Mouse (Mus musculus): ENCODE results near the gene Cyld. TPM values are rescaled to one million over a fixed set of nuclear protein-coding genes. Genes with fewer than 3 reads are reported as not detected.
"Not testable (repeated sequence)": the region's sequence is repeated elsewhere in the genome, so short reads cannot be mapped to it uniquely, and the experiment has no call there.

Gene Cyld
- total RNA-seq, 2 experiments from 2014 or later = 5.4 to 11.9 TPM

DNA sequence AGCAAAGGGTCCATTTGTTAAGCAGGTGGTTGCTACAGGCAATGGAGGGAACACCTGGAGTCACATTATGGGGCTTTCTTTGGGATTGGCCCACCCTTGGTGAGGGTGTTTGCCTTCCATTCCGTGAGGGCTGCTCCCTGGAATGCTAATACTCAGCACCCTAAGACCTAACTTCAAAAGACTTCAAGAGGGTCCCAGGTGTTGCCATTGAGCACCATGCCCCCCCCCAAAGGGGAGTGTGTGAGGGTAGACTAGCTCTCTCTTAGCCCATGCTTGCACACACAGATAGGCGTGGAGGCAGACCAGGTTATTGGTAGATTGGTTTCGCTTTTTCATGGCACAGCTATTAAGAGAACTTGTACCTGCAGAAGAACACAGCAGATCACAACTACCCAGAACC lies 83.3 kb downstream of the Cyld start:
- ATAC-seq (replicated peaks; ENCODE audit: low FRiP score, poor library complexity, severe bottlenecking) = no peak

DNA sequence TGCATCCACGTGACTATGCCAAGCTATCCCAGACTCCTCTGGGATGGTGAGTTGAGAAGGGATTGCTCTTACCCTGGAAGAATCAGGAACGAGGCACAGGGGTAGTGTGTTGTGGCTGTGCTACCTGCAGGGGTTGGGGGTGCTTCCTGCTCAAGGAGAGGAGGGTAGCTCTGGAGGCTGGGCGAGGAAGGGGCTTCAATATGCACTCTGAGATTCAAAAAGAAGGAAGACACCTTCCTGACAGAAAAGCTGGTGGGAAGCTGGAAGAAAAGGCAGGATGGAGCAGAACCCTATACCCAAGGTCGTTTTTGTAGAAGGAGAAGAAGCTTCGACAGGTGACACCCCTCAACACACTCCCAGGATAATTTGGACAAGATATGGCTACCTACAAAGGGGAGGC lies 84.5 kb downstream of the Cyld start:
- ATAC-seq (replicated peaks; ENCODE audit: low FRiP score, poor library complexity, severe bottlenecking) = no peak

DNA sequence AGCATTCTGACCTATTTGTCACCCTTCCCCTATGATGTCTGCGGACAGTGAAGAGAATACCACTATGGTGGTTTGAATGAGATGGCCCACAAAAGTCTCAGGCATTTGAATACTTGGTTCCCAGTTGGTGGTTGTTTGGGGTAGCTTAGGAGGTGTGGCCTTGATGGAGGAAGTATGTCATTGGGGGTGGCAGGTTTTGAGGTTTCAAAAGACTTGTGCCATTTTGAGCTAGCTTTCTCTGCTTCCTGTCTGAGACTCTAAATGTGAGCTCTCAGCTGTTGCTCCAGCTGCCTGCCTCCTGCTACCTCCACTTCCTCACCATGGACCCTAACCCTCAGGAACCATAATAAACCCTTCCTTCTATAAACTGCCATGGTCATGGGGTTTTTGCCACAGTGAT lies 86.9 kb downstream of the Cyld start:
- no peak for ATAC-seq (replicated peaks; ENCODE audit: low FRiP score, poor library complexity, severe bottlenecking)

- not testable (repeated sequence) for ATAC-seq (replicated peaks; ENCODE audit: low FRiP score, poor library complexity, severe bottlenecking)
These were observed 91.5 kb downstream of the Cyld start for GRCm38 (mm10) chr8:88788335-88788734.

- ATAC-seq (replicated peaks; ENCODE audit: low FRiP score, poor library complexity, severe bottlenecking) = no peak
These were observed 96.0 kb downstream of the Cyld start for GRCm38 (mm10) chr8:88792691-88793323.

- no peak for ATAC-seq (replicated peaks; ENCODE audit: low FRiP score, poor library complexity, severe bottlenecking)
These were observed 96.5 kb downstream of the Cyld start for GRCm38 (mm10) chr8:88793324-88793722.

DNA sequence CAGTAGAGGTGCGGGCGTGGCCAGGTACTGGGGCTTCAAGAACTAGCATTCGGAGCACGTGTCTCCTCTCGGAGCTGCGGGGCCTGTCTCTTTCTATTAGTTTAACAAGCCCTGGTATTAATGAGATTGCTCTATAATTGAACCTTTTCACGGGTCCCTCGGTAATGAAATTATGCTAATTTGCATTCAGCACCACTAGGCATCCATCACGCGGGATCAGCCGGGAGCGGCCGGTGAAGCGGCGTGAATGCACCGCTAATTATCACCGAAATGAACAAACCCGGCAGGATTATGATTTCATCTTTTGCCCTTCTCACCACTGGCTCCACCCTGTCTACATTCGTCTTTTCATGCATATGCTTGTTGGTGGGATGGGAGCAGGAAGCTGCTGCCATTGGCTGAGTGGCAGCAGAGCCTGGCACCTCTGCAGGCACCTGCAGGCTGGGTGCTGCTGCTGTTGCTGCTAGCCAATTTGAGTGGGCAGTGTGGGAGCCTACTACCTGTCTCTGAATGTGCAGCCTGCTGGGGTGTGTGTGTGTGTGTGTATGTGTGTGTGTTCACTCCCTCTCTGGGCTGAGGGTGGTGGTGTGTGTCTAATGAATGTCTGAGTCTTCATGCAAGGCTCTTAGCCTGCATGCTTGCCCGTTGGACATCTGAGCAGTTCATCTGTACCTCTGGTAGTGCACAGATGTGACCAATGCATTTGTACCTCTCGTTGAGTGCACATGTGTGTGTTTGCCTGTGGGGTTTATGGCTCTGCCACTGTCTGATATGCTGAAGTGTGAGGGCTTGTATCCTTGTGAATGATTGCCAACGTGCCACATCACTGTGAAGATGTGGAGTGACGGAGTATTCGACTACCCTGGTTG lies 97.2 kb downstream of the Cyld start:
- ATAC-seq (replicated peaks; ENCODE audit: low FRiP score, poor library complexity, severe bottlenecking) = no peak

GRCm38 (mm10) chr8:88794615-88794907 lies 97.7 kb downstream of the Cyld start:
- no peak for ATAC-seq (replicated peaks; ENCODE audit: low FRiP score, poor library complexity, severe bottlenecking)

DNA sequence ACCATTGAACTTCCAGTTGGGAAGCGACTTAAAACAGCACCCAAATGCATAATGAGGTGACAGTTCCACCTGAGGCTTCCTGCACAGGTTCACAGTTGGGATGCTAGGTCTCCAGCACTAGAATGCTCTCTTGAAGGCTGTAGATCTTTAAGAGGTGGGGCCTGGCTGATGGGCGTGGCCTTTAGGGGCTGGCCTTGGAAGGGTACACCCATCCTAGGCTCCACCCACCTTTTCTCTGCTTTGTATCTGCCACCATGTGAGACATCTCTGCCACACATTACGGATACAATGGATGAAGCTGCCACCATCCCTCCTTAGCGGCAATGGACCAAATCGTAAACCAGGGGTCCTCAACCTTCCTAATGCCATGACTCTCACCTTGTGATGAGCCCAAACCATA lies 99.1 kb downstream of the Cyld start:
- no peak for ATAC-seq (replicated peaks; ENCODE audit: low FRiP score, poor library complexity, severe bottlenecking)

- no peak for ATAC-seq (replicated peaks; ENCODE audit: low FRiP score, poor library complexity, severe bottlenecking)
These were observed 99.8 kb downstream of the Cyld start for GRCm38 (mm10) chr8:88796651-88797050.

Other genes starting within 250 kb of the Cyld start
- not detected in 2 replicates for gene Nkd1, start 175.7 kb upstream of the Cyld start, total RNA-seq (2015; ENCODE audit: low replicate concordance)
- 0.42 TPM in 1 of 2 replicates, not detected in the other for gene Nkd1, start 175.7 kb upstream of the Cyld start, total RNA-seq (2017; ENCODE audit: low replicate concordance)
- gene Snx20, start 60.9 kb upstream of the Cyld start, total RNA-seq (2015; ENCODE audit: low replicate concordance) = 12.3 and 14.2 TPM in 2 replicates
- gene Snx20, start 60.9 kb upstream of the Cyld start, total RNA-seq (2017; ENCODE audit: low replicate concordance) = 5.8 and 7.8 TPM in 2 replicates
- gene Nod2, start 49.7 kb upstream of the Cyld start, total RNA-seq (2015; ENCODE audit: low replicate concordance) = 0.96 TPM in 1 of 2 replicates, not detected in the other
- gene Nod2, start 49.7 kb upstream of the Cyld start, total RNA-seq (2017; ENCODE audit: low replicate concordance) = 0.28 and 0.34 TPM in 2 replicates